Mouse (Mus musculus): ENCODE measurements at regions not wholly inside any gene's neighbourhood (a gene's known extent, or its start where the extent isn't known, plus 50 kb on each side); places are given as distances from the start of the nearest gene placed in this dataset.

GRCm38 (mm10) chr15:96770299-96770698 is 70.8 kb upstream of the Slc38a2 start:
- TF ChIP-seq CTCF (IDR thresholded peaks at IDR 0.05; ENCODE audit: borderline replicate concordance, control insufficient read depth, extremely low read depth, insufficient read depth, low read length, poor library complexity) = no peak
- no peak for TF ChIP-seq POLR2A (IDR thresholded peaks at IDR 0.05; ENCODE audit: control insufficient read depth, extremely low read depth, insufficient read depth, low read length, poor library complexity)
